Mouse (Mus musculus) activated CD4-positive, CD25-positive, alpha-beta regulatory T cell, adult 9 weeks (primary cell): ENCODE results near the gene Klhl10. TPM values are rescaled to one million over a fixed set of nuclear protein-coding genes. Genes with fewer than 3 reads are reported as not detected.

Experiments
- polyA plus RNA-seq: library from polyadenylated mRNA; unstranded; fragments of 100-300 nt; shearing (Covaris generic); gene quantifications from one replicate; pipeline ENCODE4 v1.2.1, GENCODE M21; 2017

Gene Klhl10
- polyA plus RNA-seq: 0.62 TPM

GRCm38 (mm10) chr11:100441797-100442196 is at the start of gene Klhl10, which contains the start of gene Nt5c3b:
Gene Klhl10 (plus strand): TSS chr11:100441917.
Gene Nt5c3b (minus strand): TSS chr11:100441808.

GRCm38 (mm10) chr11:100397600-100398389 is 43.9 kb upstream of the Klhl10 start, which contains the start of gene Jup:
Gene Jup (minus strand): TSS chr11:100397763.

GRCm38 (mm10) chr11:100414021-100414913 is 27.4 kb upstream of the Klhl10 start, which contains the start of gene P3h4:
Gene P3h4 (minus strand): TSS chr11:100414836.

DNA sequence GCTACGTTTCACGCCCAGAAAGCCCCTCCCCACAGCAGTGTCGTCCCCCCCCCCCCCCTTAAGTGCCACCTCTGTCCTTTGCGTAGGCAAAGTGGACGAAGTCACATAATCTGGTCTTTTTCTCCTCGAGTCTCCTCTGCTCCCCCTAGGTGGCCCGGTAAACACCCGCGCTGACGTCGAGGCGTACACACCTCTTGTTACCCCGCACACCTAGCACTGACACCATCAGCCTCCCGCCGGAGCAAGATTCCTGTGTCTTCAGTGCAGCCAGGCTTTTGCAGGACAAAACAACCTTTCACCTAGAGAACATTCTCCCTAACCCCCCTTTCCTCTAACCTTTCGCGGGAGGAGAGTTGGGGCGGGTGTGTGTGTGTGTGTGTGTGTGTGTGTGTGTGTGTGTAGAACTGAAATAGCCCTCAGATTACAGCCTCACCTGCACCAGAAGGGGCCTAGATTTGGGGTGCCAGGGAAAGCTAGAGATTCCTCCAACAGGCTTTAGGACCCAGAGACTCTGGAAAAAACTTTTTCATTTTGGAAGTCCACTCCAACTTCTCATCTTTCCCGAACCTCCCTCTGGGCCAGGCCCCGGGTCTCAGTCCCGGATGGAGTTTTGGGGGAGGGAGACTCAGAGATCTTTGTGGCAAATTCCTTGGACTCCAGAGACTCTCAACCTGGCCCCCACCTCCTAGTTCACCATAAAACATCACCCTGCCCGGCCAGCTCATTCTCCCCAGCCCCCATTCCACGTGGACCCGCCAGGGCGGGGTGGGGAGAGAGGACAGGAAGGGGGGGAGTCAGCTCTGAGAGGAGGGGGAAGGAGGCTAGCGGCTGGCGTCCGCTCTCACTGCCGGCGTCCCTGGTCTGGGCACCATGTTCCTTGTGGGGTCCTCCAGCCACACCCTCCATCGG is 26.5 kb upstream of the Klhl10 start, which contains the start of gene Fkbp10:
Gene Fkbp10, plus strand, starts transcription at position 784 of the 909 bp plus-strand sequence.

GRCm38 (mm10) chr11:100472197-100472934 is 30.6 kb downstream of the Klhl10 start, which contains the start of gene Klhl11:
Gene Klhl11 (minus strand): TSS chr11:100472741.

Other genes with a start within 250 kb of the Klhl10 start
- gene Krt9, start 248.7 kb upstream of the Klhl10 start, polyA plus RNA-seq: not detected
- not detected for gene Krt14, start 234.4 kb upstream of the Klhl10 start, polyA plus RNA-seq
- gene Krt16, start 193.0 kb upstream of the Klhl10 start, polyA plus RNA-seq: not detected
- 1.9 TPM for gene Krt17, start 180.9 kb upstream of the Klhl10 start, polyA plus RNA-seq
- not detected for gene Krt42, start 172.0 kb upstream of the Klhl10 start, polyA plus RNA-seq
- 2,818 TPM for gene Eif1, start 122.0 kb upstream of the Klhl10 start, polyA plus RNA-seq
- gene Gast, start 107.5 kb upstream of the Klhl10 start, polyA plus RNA-seq: not detected
- 2.6 TPM for gene Hap1, start 85.8 kb upstream of the Klhl10 start, polyA plus RNA-seq
- 2.9 TPM for gene Jup, start 44.2 kb upstream of the Klhl10 start, polyA plus RNA-seq
- gene P3h4, start 27.1 kb upstream of the Klhl10 start, polyA plus RNA-seq: not detected
- not detected for gene Fkbp10, start 26.2 kb upstream of the Klhl10 start, polyA plus RNA-seq
- 151 TPM for gene Nt5c3b, start 109 bp upstream of the Klhl10 start, polyA plus RNA-seq
- gene Klhl11, start 30.8 kb downstream of the Klhl10 start, polyA plus RNA-seq: 4.2 TPM
- 212 TPM for gene Acly, start 86.1 kb downstream of the Klhl10 start, polyA plus RNA-seq
- gene Ttc25, start 103.7 kb downstream of the Klhl10 start, polyA plus RNA-seq: 0.09 TPM
- gene Cnp, start 133.0 kb downstream of the Klhl10 start, polyA plus RNA-seq: 407 TPM
- gene Nkiras2, start 177.3 kb downstream of the Klhl10 start, polyA plus RNA-seq: 29.4 TPM
- 683 TPM for gene Dnajc7, start 178.3 kb downstream of the Klhl10 start, polyA plus RNA-seq